Mouse (Mus musculus): ENCODE results near the gene Wdr93.
"Not testable (repeated sequence)": the region's sequence is repeated elsewhere in the genome, so short reads cannot be mapped to it uniquely, and the experiment has no call there.

Gene Wdr93

DNA sequence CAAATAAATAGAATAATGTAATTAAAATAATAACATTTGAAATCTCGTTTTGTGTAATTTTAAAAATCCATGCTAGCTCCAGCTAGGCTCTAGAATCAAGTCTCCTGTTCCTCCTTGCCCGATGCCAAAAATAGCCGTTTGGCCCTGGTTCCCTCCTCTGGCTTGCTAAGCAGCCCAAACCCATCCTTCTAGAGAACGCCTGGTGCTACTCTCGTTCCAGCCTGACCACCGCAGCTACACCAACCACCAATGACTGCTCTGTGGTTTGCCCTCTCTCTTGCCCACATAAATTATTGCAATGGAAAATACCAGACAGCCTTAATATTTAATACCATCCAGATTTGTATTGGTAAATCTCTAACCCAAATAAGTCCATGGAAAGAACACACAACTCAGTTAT lies 4.7 kb downstream of the Wdr93 start:
- in situ Hi-C loops (cut with MboI, MseI): no loop called here

DNA sequence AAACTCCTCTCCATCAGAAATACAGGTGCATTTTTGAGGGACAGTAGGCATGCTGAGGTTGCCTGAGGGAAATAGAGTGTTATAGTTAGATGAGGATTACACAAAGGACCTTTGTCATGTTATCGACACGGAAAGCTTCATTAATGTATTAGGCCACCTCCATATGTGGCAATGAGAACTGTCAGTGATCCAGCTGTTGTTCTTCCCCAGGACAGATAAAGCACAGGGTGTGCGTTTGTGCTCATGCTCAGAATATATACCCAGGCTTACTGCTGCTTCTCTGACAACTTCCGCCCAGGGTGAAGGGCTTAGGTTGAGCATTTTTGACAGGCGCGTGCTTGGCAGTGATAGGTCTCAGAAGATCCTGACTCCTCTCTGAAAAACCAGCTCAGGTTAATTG lies 6.5 kb downstream of the Wdr93 start:
- in situ Hi-C loops (cut with MboI, MseI): no loop called here

DNA sequence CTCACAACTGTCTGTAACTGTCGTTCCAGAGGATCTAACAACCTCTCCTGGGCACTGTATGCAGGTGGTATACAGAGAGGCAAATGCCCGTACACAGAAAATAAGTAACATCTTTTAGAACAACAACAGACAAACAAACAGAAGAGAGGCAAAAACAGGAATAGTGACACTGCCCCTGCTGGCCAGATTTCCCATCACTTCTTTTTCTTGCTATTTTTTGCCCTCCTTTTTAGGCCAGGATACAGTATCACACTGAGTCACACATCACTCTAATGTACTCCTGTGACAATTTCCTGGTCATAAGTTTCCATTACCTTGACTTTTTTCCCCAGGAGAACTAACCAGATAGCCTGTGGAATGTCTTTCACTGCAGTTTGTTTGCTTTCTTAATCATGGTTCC lies 13.4 kb downstream of the Wdr93 start:
- in situ Hi-C loops (cut with MboI, MseI): no loop called here

DNA sequence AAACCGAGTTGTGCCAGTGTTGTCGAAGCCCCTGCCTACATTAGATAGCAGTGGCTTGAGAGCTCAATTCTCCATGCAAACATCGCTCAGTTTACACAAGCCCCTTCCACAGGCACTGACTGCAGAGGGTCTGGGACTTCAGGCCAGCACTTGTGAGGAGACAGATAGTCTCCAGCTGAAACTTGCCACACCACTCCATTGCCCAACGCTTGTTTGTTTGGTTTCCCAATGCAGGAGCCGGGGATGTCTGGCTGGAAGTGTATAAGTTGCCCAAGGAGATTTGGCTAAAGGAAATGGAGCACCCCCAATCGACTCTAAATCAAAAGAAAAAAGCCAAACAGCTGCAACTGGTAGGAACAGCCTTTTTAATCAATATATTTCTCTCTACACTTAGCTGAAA lies 15.2 kb downstream of the Wdr93 start:
- in situ Hi-C loops (cut with MboI, MseI): no loop called here

DNA sequence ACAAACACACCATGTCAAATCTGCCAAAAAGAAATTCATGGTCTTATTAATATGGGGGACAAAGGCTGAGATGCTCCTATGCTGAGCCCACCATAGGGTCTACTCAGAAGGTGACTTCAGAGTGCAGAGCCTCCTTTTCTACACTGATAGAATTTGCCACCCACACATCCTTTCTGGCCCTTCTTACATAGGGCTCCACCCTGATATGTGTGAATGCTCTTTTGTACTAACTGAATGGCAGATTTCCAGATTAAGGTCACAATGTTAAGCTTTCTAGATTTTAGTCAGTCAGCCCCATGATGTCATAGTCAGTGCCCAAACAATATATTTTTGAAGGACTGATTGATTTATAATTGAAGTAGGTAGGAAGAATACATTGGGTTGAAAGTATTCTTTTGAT lies 16.8 kb downstream of the Wdr93 start:
- in situ Hi-C loops (cut with MboI, MseI): no loop called here

DNA sequence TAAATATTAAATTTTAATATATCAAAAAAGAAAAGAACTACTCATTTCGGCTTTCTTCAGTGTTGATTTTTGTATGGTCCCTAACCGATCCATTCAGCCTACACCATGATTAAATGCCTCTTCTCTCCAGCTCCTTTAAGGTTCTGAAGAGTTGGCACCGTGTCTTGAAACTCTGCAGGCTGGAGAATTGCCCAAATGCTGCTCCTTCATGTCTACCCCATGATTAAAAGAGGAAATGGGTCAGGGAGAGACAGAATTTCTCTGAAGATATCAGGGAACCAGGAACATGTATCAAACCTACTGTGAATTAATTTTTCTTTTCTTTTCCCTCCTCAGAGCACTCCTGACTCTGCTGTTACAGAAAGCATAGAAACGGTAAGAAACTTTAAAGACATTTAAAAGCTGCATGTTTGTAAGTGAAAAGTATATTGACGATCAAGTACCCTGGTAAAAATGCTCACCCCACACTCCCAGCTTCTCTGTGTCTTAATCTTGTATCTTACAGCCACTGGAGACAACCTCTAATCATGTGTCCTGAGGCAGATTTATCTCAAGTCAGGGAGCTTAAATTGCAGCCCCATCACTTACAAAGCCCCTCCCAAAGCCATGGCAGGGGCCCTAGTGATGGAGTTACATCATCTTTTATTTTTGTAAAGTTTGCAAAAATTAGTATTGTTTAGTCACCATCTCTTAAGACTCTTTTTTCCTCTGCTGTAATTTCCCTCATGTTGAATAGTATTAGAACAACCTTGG lies 18.3 kb downstream of the Wdr93 start:
- in situ Hi-C loops (cut with MboI, MseI): no loop called here

DNA sequence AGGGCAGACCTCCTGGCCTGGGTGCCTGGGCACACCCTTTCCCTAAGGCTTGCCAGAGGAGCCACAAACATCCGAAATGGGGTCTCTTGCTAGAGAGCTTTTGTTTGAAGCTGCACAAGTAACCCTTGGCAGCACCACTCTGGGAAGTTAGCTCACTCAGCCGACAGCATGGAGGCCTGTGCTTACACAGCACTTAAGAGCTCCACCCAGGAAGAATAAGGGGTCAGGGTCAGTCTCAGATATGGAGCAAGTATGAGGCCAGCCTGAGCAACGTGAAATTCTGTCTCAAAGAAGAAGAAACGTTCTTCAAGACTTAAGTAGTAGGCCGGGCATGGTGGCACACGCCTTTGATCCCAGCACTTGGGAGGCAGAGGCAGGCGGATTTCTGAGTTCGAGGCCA lies 19.1 kb downstream of the Wdr93 start:
- in situ Hi-C loops (cut with MboI, MseI): no loop called here

DNA sequence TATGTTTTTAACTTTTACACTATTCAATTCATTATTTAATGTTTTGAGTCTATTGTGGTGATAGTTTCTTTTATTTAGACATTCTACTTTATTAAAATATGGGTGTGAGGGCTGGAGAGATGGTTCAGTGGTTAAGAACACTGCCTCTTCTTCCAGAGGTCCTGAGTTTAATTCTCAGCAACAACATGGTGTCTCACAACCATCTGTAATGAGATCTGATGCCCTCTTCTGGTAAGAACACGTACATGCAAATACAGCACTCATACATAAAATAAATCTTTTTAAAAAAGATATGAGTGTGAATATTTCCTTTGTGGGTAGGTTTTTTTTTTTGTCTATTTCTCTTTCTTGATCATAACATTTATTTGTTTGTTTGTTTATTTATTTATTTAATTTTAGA lies 23.0 kb downstream of the Wdr93 start:
- in situ Hi-C loops (cut with MboI, MseI): no loop called here

DNA sequence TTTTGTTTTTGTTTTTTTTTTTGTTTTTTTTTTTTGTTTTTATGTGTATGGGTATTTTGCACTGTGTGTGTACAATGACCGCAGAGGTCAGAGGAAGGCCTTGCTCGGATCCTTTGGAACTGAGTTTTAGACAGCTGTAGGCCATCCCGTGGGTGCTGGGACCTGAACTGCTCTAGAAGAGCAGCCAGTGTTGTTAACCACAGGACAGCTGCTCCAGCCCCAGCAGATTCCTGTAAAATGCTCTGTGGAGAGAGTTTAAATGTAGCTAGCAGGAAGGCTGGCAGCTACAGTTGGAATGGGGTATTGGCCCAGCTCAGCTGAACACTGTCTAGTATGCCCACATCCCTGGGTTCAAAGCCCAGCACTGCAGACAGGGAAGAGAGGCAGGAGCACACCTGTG lies 26.7 kb downstream of the Wdr93 start:
- in situ Hi-C loops (cut with MboI, MseI): no loop called here

DNA sequence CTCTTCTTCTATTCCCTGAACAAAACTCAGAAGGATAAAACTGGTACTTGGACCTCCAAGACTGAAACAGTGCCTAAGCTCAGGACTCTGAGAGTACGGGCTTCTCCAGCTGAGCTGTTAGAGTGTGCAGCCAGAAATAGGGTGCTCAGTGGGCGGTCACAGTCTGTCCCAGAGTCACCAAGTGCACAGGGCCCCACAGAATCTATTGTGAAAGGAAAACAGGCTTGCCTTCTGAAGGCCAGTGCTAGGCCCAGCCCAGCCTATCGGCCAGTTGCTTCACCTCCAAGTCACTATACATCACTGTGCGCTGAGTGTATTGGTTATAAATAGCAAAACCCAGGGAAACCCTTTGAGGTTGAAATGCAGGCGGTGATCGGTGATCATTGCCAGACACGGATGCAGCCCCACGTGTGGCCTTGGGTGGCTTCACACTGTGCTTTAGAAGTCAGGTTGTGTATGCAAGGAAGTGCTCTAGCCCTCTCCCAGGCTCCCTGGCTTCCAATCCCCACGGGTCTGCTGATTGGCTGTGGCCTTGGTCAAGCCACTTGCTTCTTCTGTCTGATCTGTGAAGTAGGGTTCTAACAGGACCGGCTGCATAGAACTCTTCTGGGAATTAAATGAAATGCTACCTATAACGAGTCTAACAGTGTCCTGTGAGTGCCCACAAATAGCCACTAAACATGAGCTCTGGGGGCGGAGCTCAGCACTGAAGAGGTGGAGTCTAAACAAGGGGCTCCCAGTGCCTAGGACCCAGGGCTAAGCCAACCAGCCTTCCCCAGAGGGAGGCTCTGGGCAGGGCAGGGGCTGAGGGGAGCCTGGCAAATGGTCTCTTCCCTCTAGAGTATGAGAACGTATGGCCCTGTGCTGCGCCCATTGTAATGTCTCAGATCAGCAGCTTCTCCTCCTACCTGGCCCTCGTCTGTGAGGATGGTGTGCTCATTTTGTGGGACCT lies 28.9 kb downstream of the Wdr93 start:
- in situ Hi-C loops (cut with MboI, MseI): no loop called here

DNA sequence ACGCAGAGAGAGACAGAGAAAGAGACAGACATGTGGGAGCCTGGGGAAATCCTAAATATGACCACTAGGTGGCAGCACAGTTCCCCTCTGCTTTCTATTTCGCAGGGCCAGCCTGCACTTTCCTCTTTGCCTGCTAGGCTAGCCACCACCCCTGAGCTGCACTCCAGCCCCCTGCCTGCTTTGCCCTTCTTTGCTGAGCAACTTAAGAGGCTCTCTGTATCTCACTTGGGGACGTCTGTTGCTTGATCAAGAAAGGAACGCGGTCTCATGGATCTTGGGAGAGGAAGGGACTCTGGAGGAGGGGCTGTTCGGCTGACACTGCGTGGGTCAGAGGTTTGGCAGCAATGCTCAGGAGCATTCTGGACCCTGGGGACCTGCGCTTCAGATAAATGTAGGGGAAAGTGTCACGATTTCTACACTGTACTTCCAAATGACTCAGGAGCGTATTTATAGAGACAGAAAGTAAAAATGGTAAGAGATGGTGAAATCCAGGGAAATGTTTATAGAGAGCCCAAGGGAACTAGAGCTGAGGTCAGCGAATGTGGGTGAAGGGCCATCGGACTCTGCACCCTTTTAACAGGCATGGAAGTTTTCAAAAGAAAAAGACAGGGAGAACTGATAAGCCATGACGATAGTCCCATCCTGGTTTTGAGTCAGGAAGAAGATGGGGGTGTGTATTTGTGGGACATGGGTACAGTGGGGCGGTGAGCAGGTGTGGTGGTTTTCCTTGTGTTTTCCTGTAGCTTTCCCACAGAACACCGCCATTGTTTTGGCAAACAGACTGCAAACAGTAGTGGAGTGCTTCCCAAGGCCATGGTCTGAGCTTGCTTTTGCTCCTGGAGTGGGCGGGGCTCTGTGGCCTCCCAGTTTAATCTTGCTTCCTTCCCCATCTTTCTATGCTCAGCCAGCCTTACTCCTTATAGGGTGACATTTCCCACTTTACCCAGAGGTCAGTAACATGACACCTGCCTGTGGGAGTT lies 38.0 kb downstream of the Wdr93 start:
- in situ Hi-C loops (cut with MboI, MseI): no loop called here

DNA sequence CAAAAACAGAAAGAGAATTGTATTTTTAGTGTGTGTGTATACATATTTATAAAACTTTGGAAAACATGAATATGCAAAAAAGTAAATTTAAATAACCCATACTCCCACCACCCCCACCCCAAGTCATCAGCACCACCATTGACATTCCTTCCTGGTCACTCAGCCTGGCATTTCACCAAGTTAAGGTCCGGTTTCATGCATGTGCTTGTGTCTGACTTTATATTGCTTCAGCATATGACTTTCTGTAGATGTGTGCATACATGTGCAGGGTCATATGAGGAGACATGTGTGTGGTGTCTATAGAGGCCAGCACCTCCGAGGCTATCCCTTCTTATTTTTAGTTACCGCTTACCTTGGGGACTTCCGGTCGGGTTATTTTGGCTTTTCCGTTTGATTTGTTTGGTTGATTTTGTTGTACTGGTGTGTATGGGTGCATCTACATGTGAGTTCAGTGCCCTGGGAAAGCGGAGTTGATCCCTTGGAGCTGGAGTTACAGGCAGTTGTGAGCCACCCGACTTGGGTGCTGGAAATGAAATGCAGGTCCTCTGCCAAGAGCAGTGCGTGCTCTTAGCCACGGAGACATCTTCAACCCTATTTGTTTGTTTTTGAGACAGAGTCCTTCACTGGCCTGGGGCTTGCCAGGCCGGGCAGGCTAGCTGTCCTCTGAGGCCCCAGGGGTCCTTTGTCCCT lies 39.0 kb downstream of the Wdr93 start:
- in situ Hi-C loops (cut with MboI, MseI): no loop called here

DNA sequence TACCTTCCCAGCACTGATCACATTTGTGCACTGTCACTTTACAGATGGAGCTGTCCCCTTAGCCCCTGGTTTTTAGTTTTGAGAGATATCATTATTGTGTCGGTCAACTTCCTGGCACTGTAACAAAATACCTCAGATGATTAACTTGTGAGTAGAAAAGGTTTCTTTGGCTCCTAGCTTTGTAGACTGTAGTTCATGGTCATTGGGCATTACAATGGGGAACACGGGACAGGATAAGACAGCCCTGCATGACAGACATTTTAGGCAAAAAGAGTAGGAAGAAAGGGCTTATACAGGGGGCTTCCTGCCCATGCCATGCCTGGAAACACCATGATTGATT lies 39.5 kb downstream of the Wdr93 start:
- in situ Hi-C loops (cut with MboI, MseI): no loop called here

DNA sequence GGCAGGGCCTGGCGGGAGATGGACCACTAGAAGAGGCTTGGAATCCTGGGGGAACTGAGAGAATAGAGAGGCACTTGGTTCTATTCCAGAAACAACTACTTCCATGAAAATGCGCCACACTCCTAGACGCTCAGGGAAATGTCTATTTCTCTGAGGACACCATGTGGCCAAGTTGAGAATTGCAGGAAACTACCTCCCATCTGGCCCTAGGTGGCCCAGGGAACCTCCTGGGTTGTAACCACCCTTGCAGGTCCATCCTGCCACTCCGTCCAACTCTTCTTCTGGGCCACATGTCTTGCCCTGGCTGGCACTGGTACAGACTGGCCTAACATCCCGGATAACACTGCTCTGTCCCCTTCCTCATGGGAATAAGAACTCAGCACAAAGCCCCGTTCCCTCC lies 43.3 kb downstream of the Wdr93 start:
- in situ Hi-C loops (cut with MboI, MseI): no loop called here

DNA sequence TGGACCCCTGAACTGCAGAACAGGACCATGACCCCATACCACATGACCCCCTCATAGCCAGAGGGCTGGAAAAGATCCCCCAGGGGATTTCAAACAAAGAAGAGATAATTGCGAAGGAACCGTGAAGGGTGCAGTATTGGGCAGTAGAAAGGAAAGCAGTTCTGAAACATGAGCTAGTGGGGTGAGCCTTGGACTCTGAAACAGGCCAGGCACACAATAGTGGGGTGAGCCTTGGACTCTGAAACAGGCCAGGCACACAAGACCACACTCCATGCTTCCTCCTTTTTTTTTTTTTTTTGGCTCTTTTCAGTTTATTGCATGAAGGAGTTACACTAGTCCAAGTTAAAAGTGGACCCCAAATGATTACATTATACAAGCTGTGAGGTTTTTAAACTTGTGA lies 46.8 kb downstream of the Wdr93 start:
- in situ Hi-C loops (cut with MboI, MseI): not testable (repeated sequence)

DNA sequence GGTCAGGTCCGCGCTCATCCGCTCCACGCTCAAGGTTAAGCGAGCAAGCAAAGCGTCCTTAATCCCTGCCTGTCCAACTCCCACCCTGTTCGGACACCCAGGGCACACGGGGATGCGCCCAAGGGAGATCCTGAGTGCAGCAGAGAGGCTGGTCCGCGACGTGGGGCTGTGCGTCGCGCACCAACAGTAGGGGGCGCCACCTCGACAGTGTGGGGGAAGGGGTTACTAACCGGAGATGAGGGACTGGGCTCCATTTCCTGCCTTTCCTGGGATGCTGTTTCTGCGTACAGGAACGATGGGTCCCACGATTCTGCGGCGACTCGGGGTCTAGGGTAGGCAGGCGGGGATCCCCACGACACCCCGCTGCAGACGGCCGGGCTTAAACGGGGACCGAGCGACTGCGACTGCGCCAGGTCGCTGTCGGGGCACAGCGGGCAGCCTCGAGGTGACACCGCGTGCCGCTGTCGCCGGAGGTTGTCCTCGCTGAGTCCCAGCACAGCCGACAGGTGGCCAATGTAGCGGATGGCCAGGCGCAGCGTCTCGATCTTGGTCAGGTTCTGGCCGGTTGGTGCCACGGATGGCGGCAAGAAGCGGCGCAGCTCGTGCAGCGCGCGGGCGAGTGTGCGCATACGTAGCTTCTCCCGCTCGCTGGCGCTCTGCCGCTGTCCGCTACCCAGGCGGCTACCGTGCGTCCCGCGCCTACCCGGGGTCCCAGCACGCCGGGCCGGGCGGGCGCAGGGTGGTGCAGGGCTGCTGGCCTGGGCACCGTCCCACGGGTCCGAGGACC lies 49.9 kb downstream of the Wdr93 start:
- in situ Hi-C loops (cut with MboI, MseI): no loop called here

DNA sequence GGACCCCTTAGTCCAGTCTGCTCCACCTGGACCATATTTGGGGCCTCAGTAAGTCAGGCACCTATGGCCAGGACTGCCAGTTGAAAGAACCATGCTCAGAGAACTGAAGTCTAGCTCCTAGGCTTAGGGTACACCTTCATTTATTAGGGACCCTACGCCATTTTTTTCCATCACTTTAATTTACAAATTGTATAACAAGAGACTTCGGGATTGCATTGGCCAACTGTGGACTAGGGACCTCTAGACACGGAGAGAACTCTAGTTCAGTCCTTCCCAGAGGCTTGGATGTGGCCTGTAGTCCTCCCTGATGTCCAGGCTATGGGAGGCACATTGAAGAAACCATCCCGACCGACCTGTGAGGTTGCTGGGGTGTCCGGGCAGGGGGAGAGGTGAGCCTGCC lies 50.7 kb downstream of the Wdr93 start, which contains the start of gene Mesp1:
Gene Mesp1, minus strand, starts transcription at position 101 of the 400 bp plus-strand sequence.
- in situ Hi-C loops (cut with MboI, MseI): no loop called here

DNA sequence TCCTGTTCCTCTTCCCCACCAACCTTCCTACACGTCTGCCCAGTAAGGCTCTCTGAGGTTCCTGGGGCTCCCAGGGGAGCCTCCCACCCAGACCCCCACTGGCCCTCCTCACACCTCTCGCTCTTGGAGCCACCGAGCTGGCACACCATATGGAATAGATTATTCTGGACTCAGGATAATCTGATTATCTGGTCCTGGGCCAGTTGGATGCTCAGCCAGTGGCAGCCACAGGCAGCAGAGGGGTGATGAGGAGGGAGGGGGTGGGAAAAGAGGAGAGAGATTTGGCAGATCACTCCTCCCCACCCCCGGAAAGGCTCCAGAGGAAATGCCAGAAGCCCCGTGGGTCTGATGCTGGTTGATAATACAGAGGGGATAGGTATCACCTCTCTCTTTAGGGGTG lies 55.6 kb downstream of the Wdr93 start:
- in situ Hi-C loops (cut with MboI, MseI): no loop called here

DNA sequence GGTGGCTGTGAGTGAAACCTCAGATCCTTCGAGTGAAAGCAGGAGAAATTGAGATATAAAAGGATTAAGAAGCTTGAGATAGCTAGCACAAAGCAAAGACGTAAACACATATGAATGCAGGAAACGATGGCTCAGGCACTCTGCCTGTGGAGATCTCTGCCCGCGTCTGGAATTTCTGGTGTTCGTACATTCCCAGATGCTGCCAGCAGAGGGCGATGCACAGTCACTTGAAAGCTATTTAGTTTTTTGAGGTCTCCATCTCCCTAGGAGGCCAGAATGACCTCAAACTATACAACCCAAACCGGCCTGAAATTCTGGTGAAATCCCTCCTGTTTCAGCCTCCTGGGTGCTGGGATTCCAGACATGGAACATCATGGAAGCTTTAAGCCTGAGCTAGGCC lies 56.1 kb downstream of the Wdr93 start:
- in situ Hi-C loops (cut with MboI, MseI): no loop called here

DNA sequence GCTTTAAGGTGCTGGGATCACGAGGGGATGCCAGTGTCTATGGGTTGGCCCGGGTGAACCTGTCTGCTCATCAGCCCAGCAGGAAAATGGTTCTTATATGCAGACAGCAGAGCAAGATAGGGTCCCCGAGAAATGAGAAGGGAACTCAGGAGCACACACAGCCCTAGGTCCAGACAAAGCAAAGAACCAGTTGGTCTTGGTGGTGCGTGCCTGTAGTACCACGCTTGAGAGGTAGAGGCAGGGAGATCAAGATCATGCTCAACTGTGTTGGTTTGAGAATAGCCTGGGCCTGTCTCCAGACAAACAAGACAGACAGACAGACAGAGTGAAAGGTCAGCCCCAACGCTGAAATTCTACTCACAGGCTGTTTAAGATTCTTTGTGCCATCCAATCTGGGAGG lies 56.5 kb downstream of the Wdr93 start:
- in situ Hi-C loops (cut with MboI, MseI): no loop called here
